Mouse (Mus musculus): ENCODE measurements at regions not wholly inside any gene's neighbourhood (a gene's known extent, or its start where the extent isn't known, plus 50 kb on each side); places are given as distances from the start of the nearest gene placed in this dataset.
"Not testable (repeated sequence)": the region's sequence is repeated elsewhere in the genome, so short reads cannot be mapped to it uniquely, and the experiment has no call there.

DNA sequence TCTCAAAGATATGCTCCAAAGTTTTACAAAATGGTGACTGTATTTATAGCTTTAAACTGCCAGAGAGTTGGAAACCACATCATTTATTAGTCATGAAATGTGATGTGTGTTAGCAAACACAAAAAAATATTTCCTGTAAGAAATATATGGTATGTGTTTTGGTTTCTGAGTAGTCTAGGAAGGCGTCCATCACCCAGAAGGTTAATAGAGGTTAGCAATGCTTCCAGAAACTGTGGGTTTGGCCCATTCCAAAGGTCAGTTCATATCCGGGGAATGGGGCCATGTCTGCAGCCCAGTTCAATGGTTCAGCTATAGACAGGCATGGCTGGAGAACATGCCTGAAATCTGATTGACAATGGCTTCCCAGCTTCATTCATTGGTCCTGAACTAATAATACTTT, 235.1 kb downstream of the Nfkbiz start:
- Histone ChIP-seq H3K4me1 (ENCODE audit: control insufficient read depth, insufficient read depth, low read length) (peaks cover 6% of the 10 kb centered on the region), H3K4me3 (ENCODE audit: insufficient read depth, low read length) (no peak overlapping the region), H3K27ac (ENCODE audit: insufficient read depth, low read length) (peak overlapping the region; percentile 90; the same call in 1 of the 2 replicates)
- no peak for TF ChIP-seq POLR2A (IDR thresholded peaks at IDR 0.05; ENCODE audit: low read depth, low read length)
- TF ChIP-seq CTCF (IDR thresholded peaks at IDR 0.05; ENCODE audit: borderline replicate concordance, insufficient read depth, low read length) = no peak

DNA sequence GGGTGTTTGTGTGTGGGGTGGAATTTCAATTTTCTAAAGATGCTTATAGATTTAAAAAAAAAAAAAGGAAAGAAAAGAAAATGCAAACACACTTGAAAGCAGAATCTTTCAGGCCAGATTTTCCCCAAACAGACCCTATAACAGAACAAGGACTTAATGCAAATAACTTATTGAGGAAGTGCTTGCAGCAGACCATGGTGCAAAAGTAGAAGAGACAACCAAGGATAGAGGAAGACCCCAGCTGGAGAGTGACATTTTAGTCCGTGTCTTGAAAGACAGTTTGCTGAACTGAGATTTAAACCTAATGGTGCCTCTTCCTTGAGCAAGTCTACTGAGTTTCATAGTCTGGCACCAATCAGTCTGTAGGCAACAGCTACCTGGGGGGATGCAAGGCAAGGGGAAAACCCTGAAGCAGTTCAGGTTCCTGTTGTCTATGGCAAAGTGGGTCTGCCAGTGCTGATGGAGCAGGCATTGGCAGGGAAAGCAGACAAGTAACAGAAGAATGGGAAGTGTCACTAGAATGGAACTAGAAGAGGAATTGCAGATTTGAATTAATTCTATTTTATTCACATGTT, 249.2 kb downstream of the Nfkbiz start:
- no peak for TF ChIP-seq CTCF (IDR thresholded peaks at IDR 0.05; ENCODE audit: borderline replicate concordance, insufficient read depth, low read length)
- TF ChIP-seq POLR2A (IDR thresholded peaks at IDR 0.05; ENCODE audit: low read depth, low read length) = no peak
- Histone ChIP-seq H3K27ac (ENCODE audit: insufficient read depth, low read length) (no peak overlapping the region), H3K4me1 (ENCODE audit: control insufficient read depth, insufficient read depth, low read length) (no peaks in the 10 kb centered on the region), H3K4me3 (ENCODE audit: insufficient read depth, low read length) (no peak overlapping the region)

DNA sequence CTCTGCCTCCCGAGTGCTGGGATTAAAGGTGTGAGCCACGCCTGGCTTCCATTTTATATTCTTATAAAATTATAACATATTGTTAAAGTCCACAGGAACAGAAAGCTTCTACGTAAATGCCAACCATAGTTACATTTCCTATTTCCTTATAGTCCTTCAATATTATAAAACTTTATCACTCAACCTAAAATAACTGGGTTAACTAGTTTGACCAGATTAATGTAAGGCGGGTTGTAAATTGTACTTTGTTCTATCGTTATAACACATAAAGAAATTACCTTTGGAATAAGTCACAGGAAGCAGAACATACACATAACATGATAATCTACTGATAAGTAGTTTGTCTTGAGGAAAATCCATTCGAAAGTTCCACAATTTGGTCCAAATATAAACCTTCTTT, 251.6 kb downstream of the Nfkbiz start:
- no peaks in the 10 kb centered on the region for H3K4me1 ChIP-seq (ENCODE audit: control insufficient read depth, insufficient read depth, low read length)
- TF ChIP-seq POLR2A (IDR thresholded peaks at IDR 0.05; ENCODE audit: low read depth, low read length) (no peak), CTCF (IDR thresholded peaks at IDR 0.05; ENCODE audit: borderline replicate concordance, insufficient read depth, low read length) (no peak)
- no peak overlapping the region for H3K4me3 ChIP-seq (ENCODE audit: insufficient read depth, low read length)
- H3K27ac ChIP-seq (ENCODE audit: insufficient read depth, low read length) = no peak overlapping the region

DNA sequence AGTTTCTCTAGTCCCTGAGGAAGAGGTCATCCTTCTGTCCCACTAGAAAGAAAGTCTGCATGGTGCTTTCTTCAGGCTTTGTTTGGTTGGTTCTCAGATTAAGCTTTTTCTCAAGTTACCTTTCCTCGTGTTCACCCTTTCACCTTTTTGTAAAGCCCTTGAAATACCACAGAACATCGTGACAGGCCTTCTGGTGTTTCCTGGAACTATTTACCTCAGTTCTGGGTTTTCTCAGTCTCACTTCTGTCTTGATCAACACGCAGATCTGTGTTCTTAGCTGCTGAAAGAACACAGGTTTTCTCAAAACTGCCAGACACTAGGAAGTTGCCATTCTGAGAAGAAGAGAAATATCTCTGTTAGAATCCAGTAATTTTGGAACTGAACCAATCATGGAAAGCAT, 255.8 kb downstream of the Nfkbiz start:
- no peak for TF ChIP-seq POLR2A (IDR thresholded peaks at IDR 0.05; ENCODE audit: low read depth, low read length)
- no peak for TF ChIP-seq CTCF (IDR thresholded peaks at IDR 0.05; ENCODE audit: borderline replicate concordance, insufficient read depth, low read length)
- Histone ChIP-seq H3K27ac (ENCODE audit: insufficient read depth, low read length) (no peak overlapping the region), H3K4me1 (ENCODE audit: control insufficient read depth, insufficient read depth, low read length) (no peaks in the 10 kb centered on the region), H3K4me3 (ENCODE audit: insufficient read depth, low read length) (no peak overlapping the region)

DNA sequence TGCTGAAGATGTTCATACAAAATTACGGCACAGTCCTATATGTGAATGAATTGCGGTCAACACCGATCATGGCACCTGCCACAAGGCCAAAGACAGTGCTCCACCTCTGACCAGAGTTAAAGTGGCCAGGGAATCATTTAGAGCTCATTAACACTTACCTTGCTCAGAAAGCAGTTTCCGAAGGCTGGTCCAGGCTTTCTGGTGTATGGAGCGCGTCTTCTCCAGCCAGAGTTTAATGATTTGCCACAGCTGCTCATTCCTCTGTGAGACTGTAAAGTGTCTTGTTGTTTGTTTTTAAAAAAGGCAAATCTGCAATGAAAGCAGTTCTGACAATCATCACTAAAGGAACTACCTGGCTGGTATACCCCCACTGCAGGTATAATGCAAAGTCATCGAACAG, 256.7 kb downstream of the Nfkbiz start:
- Histone ChIP-seq H3K4me1 (ENCODE audit: control insufficient read depth, insufficient read depth, low read length) (no peaks in the 10 kb centered on the region), H3K4me3 (ENCODE audit: insufficient read depth, low read length) (no peak overlapping the region), H3K27ac (ENCODE audit: insufficient read depth, low read length) (no peak overlapping the region)
- TF ChIP-seq CTCF (IDR thresholded peaks at IDR 0.05; ENCODE audit: borderline replicate concordance, insufficient read depth, low read length) (no peak), POLR2A (IDR thresholded peaks at IDR 0.05; ENCODE audit: low read depth, low read length) (no peak)

DNA sequence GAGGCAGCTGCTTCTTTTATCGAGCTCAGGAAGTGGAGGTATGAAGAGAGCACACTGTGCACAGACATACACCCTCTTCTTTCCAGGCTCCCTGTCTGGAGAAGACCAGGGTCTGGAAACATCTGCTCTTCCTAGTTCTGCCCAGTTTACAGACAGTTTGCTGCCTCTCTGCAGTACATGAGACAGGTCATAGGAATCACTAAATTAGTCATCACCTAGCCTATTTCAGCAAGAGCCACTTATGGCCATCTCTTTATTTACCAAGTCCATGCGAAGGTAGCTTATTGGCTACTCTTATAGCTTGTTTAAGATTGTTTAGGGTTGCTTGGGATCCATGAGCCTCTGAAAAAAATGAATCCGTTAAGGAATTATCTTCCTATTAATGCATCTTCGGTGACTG, 257.9 kb downstream of the Nfkbiz start:
- H3K4me3 ChIP-seq (ENCODE audit: insufficient read depth, low read length) = no peak overlapping the region
- TF ChIP-seq CTCF (IDR thresholded peaks at IDR 0.05; ENCODE audit: borderline replicate concordance, insufficient read depth, low read length) (no peak), POLR2A (IDR thresholded peaks at IDR 0.05; ENCODE audit: low read depth, low read length) (no peak)

DNA sequence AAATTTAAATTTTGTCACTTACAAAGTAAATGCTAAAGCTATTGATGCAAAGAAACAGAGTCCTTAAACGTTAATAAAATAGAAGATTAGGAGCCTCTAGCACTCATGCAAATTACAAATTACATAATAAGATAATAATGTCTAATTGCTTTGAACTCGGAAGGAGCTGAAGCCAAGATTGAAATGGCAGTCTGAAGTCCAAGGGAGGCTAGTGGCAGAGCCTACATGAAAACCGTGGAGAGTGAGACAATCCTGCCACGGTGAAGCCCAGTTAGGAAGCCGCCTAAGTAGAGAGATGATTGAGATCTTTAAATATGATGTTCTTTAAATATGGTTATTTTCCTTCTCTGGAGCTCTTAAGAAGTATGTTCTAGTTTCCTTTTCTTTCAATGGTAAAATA, 260.0 kb downstream of the Nfkbiz start:
- no peak for TF ChIP-seq POLR2A (IDR thresholded peaks at IDR 0.05; ENCODE audit: low read depth, low read length)
- TF ChIP-seq CTCF (IDR thresholded peaks at IDR 0.05; ENCODE audit: borderline replicate concordance, insufficient read depth, low read length) = no peak
- H3K27ac ChIP-seq (ENCODE audit: insufficient read depth, low read length) = no peak overlapping the region
- no peak overlapping the region for H3K4me3 ChIP-seq (ENCODE audit: insufficient read depth, low read length)
- no peaks in the 10 kb centered on the region for H3K4me1 ChIP-seq (ENCODE audit: control insufficient read depth, insufficient read depth, low read length)

More for the DNA sequence above, 257.9 kb downstream of the Nfkbiz start:
- Histone ChIP-seq H3K4me1 (ENCODE audit: control insufficient read depth, insufficient read depth, low read length) (no peaks in the 10 kb centered on the region), H3K27ac (ENCODE audit: insufficient read depth, low read length) (no peak overlapping the region)

DNA sequence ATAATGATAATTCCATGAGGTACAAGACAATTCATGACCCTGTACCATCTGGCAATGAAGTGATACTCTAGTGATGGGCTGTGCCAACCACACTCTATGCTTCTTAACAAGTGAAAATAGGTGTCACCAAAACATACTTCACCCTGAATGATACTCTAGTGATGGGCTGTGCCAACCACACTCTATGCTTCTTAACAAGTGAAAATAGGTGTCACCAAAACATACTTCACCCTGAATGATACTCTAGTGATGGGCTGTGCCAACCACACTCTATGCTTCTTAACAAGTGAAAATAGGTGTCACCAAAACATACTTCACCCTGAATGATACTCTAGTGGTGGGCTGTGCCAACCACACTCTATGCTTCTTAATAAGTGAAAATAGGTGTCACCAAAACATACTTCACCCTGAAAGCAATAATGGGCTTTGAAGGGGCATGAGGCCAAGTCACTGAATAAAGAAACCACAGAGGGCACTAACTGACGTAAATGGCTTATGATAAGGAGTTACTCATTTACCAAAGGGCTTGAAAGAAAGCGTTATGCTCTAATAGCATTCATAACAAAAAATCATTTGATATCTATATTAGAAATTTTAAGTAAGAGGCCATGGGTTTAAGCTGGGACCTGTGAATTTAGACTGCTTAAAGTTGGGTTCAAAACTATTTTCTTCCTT, 263.0 kb downstream of the Nfkbiz start:
- H3K4me3 ChIP-seq (ENCODE audit: insufficient read depth, low read length); H3K27ac ChIP-seq (ENCODE audit: insufficient read depth, low read length); H3K4me1 ChIP-seq (ENCODE audit: control insufficient read depth, insufficient read depth, low read length): not testable (repeated sequence)

DNA sequence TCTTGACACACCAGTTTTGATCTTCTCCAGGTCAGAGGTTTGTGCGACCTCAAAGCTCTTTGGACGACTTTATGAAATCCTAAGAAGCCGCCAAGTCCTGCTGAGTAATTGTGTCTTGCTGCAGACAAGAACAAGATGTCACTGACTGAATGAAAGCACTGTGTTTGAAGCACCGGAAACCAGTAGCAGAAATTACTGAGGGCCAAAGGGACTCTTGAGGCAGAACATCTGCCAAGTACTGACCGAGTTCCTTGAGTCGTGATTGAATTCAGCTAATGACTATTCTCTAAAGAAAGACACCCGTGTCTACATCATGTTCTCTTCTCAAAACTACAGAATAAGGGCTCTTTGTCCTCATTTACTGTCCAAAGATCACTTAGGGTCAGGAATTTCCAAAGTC, 267.6 kb downstream of the Nfkbiz start:
- 0 out of 2 replicates have a peak, but pooled peaks cover 2% of the 10 kb centered on the region for H3K4me1 ChIP-seq (ENCODE audit: control insufficient read depth, insufficient read depth, low read length)
- H3K4me3 ChIP-seq (ENCODE audit: insufficient read depth, low read length) = no peak overlapping the region
- TF ChIP-seq CTCF (IDR thresholded peaks at IDR 0.05; ENCODE audit: borderline replicate concordance, insufficient read depth, low read length) (no peak), POLR2A (IDR thresholded peaks at IDR 0.05; ENCODE audit: low read depth, low read length) (no peak)
- H3K27ac ChIP-seq (ENCODE audit: insufficient read depth, low read length) = no peak overlapping the region

DNA sequence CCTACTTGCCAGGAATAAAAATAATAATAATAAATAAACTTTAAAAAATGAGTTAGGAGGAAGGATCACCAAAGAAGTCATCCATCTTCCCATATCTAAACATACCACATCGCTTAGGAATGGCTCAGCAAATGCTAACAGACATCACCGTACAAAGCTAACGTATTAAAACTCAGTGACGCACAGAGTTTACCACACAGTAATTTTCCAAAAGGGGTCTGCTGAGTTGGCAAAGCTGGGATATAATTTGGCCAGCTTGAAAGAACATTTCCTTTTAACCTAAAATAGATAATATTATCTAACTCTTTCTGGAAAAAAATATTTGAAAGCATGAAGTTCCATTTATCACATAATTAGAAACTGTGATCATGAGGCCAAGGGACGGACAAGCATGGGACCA, 268.6 kb downstream of the Nfkbiz start:
- H3K4me3 ChIP-seq (ENCODE audit: insufficient read depth, low read length) = no peak overlapping the region
- H3K4me1 ChIP-seq (ENCODE audit: control insufficient read depth, insufficient read depth, low read length) = 0 out of 2 replicates have a peak, but pooled peaks cover 2% of the 10 kb centered on the region
- no peak overlapping the region for H3K27ac ChIP-seq (ENCODE audit: insufficient read depth, low read length)
- TF ChIP-seq CTCF (IDR thresholded peaks at IDR 0.05; ENCODE audit: borderline replicate concordance, insufficient read depth, low read length) (no peak), POLR2A (IDR thresholded peaks at IDR 0.05; ENCODE audit: low read depth, low read length) (no peak)
